Mouse (Mus musculus) ES-Bruce4 (cell line): ENCODE measurements around the gene Plac1.

Experiments
- CTCF ChIP-seq: IDR thresholded peaks from one replicate; pipeline ENCODE4 v1.8.1; 2011; ENCODE audit warnings: low read depth, low read length
- POLR2A ChIP-seq: IDR thresholded peaks from one replicate; pipeline ENCODE4 v1.8.1; 2011; ENCODE audit warnings: low read length; ENCODE audit not compliant: insufficient read depth

GRCm38 (mm10) chrX:53255195-53255594 is 15.3 kb upstream of the Plac1 start:
- TF ChIP-seq CTCF (no peak), POLR2A (no peak)
